Mouse (Mus musculus) ES-Bruce4 (cell line): ENCODE data around the gene Aunip.

ENCODE experiments used
- CTCF ChIP-seq: IDR thresholded peaks from one replicate; pipeline ENCODE4 v1.8.1; 2011; ENCODE audit warnings: low read depth, low read length
- POLR2A ChIP-seq: IDR thresholded peaks from one replicate; pipeline ENCODE4 v1.8.1; 2011; ENCODE audit warnings: low read length; ENCODE audit not compliant: insufficient read depth

DNA sequence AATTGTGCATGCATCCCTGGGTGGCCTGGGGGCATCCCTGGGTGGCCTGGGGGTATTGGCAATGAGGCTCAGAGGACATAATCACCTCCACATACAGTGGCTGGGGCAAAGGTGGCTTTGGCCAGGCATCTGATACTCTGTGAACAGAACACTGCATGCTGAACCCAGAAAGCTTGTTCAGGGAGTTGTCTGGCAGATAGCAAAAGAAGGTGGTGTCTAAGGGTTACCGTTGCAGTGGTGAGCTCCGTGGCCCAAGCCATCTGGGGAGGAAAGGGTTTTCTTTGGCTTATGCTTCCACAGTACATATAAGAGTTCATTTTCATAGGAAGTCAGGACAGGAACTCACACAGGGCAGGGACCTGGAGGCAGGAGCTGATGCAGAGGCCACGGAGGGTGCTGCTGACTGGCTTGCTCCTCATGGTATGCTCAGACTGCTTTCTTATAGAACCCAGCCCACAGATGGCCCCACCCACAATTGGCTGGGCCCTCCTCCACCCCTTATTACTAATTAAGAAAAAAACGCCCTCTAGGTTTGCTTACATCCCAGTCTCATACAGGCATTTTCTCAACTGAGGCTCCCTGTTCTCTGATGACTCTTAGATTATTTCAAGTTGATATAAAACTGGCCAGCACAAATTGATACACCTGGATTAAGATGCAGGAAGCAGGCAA lies 7.0 kb upstream of the Aunip start:
- TF ChIP-seq CTCF: no peak
- TF ChIP-seq POLR2A: no peak
